Mouse (Mus musculus) megakaryocyte, embryonic 14.5 days (primary cell): ENCODE results near the gene Efcab5.

Experiments used
- FLI1 ChIP-seq: IDR thresholded peaks from 2 replicates; pipeline ENCODE4 v1.6.1; 2012; ENCODE audit warnings: low read length, inconsistent platforms, mixed read lengths
- GATA1 ChIP-seq: IDR thresholded peaks from 3 replicates; pipeline ENCODE4 v1.6.1; 2012; ENCODE audit warnings: mixed read lengths, low read length, inconsistent platforms, borderline replicate concordance

GRCm38 (mm10) chr11:77193410-77193809 is 4.6 kb upstream of the Efcab5 start:
- TF ChIP-seq GATA1 (no peak), FLI1 (no peak)
